9 mouse cellular contexts compared by ENCODE assay signal in the genomic region with DNA sequence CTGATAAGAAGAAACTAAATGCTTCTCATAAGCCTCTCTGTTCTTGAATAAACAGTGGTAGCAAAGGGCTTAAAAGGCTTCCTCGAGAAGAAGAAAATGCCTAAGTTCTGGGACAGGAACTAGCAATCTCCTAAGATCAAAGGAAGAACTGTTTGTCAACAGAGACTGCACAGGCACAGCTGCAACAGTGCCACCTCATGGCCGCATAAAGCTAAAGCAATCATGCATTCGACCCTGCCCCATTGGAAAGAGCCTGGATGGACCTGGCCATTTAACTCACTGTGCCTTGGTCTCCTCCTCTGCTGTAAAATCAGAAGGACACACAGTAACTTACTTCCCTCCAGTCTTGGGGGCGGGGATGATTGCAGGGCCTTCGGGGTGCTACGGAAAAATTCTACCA.
DNase-seq lines count a peak whose midpoint lies in the region; ATAC-seq lines count a peak whose summit lies in the region.
"Had no signal": no experiment of that assay in that cellular context is flagged by ENCODE, and none has a peak within 500 bp of the region (broad histone marks: within the 10 kb centered on the region; RNA-seq: fewer than 3 reads in every experiment).

No protein-coding gene starts in this region.

- no peak overlapping the region for H3K4me2 ChIP-seq in neural tube, embryonic 15.5 days
- H3K4me2 ChIP-seq: neural tube, embryonic 12.5 days had no signal

- DNase-seq in cerebellum, adult 11 months, result peak; percentile 49
- no peak for DNase-seq in cerebellum, adult 8-10 months
- peak; percentile 40 for DNase-seq in neural tube, embryonic 10.5 days (ENCODE audit: extremely low spot score, low spot score)
- DNase-seq in cerebellum, postnatal 14 days, result peak; percentile 74 to 77
- peak; percentile 58 to 60 for DNase-seq in kidney, postnatal 25 days
- DNase-seq in retina, postnatal 1 day, result peak; percentile 50

- no peak for ATAC-seq in neural tube, embryonic 15.5 days (ENCODE audit: low FRiP score)
- ATAC-seq in frontal cortex, adult (ENCODE audit: low TSS enrichment), result no peak

- no peaks in the 10 kb centered on the region for H3K36me3 ChIP-seq in neural tube, embryonic 15.5 days
- H3K36me3 ChIP-seq: neural tube, embryonic 12.5 days had no signal

- 52% methylated on average over 6 of the region's 6 CpGs for WGBS in neural tube, embryonic 15.5 days

- H3K27ac ChIP-seq in neural tube, embryonic 15.5 days (replicated peaks), result no peak overlapping the region
- H3K27ac ChIP-seq: neural tube, embryonic 12.5 days had no signal

- H3K9me3 ChIP-seq in neural tube, embryonic 15.5 days (replicated peaks), result no peaks in the 10 kb centered on the region
- H3K9me3 ChIP-seq: neural tube, embryonic 12.5 days had no signal

- peaks cover 8% of the 10 kb centered on the region for H3K4me1 ChIP-seq in neural tube, embryonic 15.5 days
- H3K4me1 ChIP-seq: neural tube, embryonic 12.5 days had no signal

- H3K9ac ChIP-seq in neural tube, embryonic 15.5 days (replicated peaks), result no peak overlapping the region
- H3K9ac ChIP-seq: neural tube, embryonic 12.5 days had no signal

- peaks cover 5% of the 10 kb centered on the region; the same call in 1 of the 2 replicates for H3K27me3 ChIP-seq in neural tube, embryonic 15.5 days (replicated peaks)

- no peak overlapping the region for H3K4me3 ChIP-seq in neural tube, embryonic 15.5 days (replicated peaks)
- H3K4me3 ChIP-seq: neural tube, embryonic 12.5 days had no signal
